Mouse (Mus musculus): Measurements from ENCODE around the gene Gm5155. TPM values are rescaled to one million over a fixed set of nuclear protein-coding genes. Genes with fewer than 3 reads are reported as not detected.
"Not testable (repeated sequence)": the region's sequence is repeated elsewhere in the genome, so short reads cannot be mapped to it uniquely, and the experiment has no call there.

The Gm5155 gene
- total RNA-seq (2014; fragmentation: Nextera tagmentation) (not detected in 2 replicates), total RNA-seq (2017) (0.05 and 0.12 TPM in 2 replicates), polyA plus RNA-seq (2012) (not detected in 2 replicates)

DNA sequence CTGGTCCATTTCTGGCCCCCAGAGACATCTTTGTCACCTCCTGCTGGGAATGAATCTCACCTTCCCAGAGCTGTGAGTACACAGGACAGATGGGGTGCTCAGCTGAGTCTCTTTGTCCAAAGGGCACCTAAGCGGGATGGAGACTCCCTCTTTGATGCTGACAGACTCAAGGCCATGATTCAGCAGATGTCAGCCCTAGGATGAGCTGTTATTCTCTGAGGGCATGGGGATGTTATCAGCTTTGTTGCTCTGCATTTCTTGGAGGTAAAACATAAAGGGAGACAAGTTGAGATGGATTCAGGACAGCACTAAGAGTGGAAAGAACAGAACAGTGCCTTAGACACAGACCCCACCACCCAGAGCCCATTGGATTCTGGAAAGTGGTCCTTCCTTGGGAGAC lies at the start of gene Gm5155:
TSS of gene Gm5155 (plus strand) at position 301 of the 400 bp plus-strand sequence.
- H3K36me3 ChIP-seq (replicated peaks): no peaks in the 10 kb centered on the region
- ATAC-seq (ENCODE audit: extremely low read depth, insufficient number of reproducible peaks, low FRiP score, poor library complexity, severe bottlenecking) (no peak), DNase-seq (ENCODE audit: low spot score) (no peak)
- H3K9me3 ChIP-seq (replicated peaks): no peaks in the 10 kb centered on the region
- H3K4me1 ChIP-seq (ENCODE audit: insufficient read depth, low read depth, low read length): no peaks in the 10 kb centered on the region
- H3K27me3 ChIP-seq (ENCODE audit: insufficient read depth, low read length): no peaks in the 10 kb centered on the region
- TF ChIP-seq TAL1 (conservative IDR thresholded peaks at IDR 0.05; ENCODE audit: low read depth, low read length) (no peak), CTCF (IDR thresholded peaks at IDR 0.05; ENCODE audit: low read depth, low read length) (no peak), POLR2AphosphoS5 (IDR thresholded peaks at IDR 0.05; ENCODE audit: insufficient replicate concordance, low read depth, low read length) (no peak), GATA2 (IDR thresholded peaks at IDR 0.05; ENCODE audit: borderline replicate concordance, low read depth, low read length) (no peak)
- no peak within 1 kb of the TSS for H3K4me3 ChIP-seq (ENCODE audit: low read depth, low read length)

DNA sequence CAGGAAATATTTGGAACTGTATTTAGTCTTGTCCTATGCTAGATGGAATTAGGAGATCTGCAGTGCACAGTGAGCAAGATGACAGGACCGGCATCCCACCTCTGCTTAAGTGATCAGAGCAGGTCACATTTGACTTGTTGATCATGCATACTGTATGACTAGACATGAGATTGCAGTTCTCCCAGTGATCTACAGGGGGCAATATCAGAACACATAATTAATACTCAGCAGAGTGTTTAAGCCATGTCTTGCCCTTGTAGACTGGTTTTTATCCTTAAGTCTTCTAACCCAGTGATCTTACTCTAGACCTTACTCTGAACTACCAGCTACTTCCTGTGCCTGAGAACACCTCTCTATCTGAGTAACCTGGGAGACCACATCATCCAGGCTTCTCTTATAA lies 791 bp upstream of the Gm5155 start:
- no peak for ATAC-seq (ENCODE audit: extremely low read depth, insufficient number of reproducible peaks, low FRiP score, poor library complexity, severe bottlenecking)
- no peaks in the 10 kb centered on the region for H3K9me3 ChIP-seq (replicated peaks)
- no peak for DNase-seq (ENCODE audit: low spot score)
- H3K27me3 ChIP-seq (ENCODE audit: insufficient read depth, low read length): no peaks in the 10 kb centered on the region
- no peak overlapping the region for H3K4me3 ChIP-seq (ENCODE audit: low read depth, low read length)
- H3K36me3 ChIP-seq (replicated peaks): no peaks in the 10 kb centered on the region
- TF ChIP-seq GATA2 (IDR thresholded peaks at IDR 0.05; ENCODE audit: borderline replicate concordance, low read depth, low read length) (no peak), GATA1 (IDR thresholded peaks at IDR 0.05; ENCODE audit: borderline replicate concordance, low read length) (no peak), CTCF (IDR thresholded peaks at IDR 0.05; ENCODE audit: low read depth, low read length) (no peak), POLR2AphosphoS5 (IDR thresholded peaks at IDR 0.05; ENCODE audit: insufficient replicate concordance, low read depth, low read length) (no peak), TAL1 (conservative IDR thresholded peaks at IDR 0.05; ENCODE audit: low read depth, low read length) (no peak)
- H3K4me1 ChIP-seq (ENCODE audit: insufficient read depth, low read depth, low read length): no peaks in the 10 kb centered on the region

DNA sequence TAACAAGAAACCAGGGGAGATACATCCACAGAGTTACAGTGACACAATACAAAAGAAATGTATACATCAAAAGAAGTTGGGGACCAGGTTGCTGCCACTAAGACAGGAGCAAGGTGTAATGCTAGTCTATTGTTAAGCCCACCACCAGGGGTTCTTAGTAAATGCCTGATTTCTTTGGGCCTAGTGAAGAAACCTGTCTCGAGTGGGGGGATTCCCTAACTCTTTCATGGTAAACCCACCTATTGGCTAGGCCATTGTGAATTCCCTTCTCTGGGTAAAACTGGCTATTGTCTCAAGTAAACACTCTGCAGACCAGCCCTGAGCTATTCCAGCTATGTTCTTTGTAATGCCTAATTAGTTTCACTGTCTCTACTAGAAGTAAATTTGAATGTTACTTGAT lies 23.8 kb downstream of the Gm5155 start:
- not testable (repeated sequence) for H3K9me3 ChIP-seq (replicated peaks); ATAC-seq (ENCODE audit: extremely low read depth, insufficient number of reproducible peaks, low FRiP score, poor library complexity, severe bottlenecking); DNase-seq (ENCODE audit: low spot score); H3K4me3 ChIP-seq (ENCODE audit: low read depth, low read length); H3K4me1 ChIP-seq (ENCODE audit: insufficient read depth, low read depth, low read length); H3K36me3 ChIP-seq (replicated peaks); H3K27me3 ChIP-seq (ENCODE audit: insufficient read depth, low read length)

DNA sequence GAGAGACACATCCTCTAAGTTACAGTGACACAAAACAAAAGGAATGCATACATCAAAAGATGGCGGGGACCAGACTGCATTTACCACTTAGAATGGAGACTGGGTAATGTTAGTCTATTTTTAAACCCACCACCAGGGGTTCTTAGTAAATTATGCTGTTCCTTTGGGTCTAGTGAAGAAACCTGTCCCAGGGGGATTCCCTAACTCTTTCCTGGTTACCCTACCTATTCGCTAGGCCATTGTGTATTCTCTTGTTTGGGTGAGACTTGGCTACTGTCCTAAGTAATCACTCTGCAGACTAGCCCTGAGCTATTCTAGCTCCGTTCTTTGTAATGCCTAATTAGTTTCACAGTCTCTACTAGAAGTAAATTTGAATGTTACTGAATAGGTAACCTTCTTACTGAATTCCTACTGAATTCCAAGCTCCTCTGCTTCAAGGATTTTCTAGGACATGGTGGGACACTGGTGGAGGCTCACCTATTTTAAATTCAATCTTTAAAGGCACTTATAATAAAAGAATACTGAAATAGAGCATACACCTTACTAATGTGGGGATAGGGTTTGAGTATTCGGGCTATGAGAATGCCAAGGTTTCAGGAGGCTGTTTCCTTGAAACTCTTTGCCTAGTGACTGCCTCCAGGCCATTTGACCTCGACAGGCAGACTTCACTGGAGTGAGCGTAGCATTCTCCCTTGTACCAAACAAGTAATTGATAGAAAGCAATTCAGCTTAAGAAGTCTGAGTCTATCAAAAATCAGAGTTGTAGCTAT lies 31.8 kb downstream of the Gm5155 start:
- no peak for ATAC-seq (ENCODE audit: extremely low read depth, insufficient number of reproducible peaks, low FRiP score, poor library complexity, severe bottlenecking)
- TF ChIP-seq GATA1 (IDR thresholded peaks at IDR 0.05; ENCODE audit: borderline replicate concordance, low read length) (no peak), GATA2 (IDR thresholded peaks at IDR 0.05; ENCODE audit: borderline replicate concordance, low read depth, low read length) (no peak), CTCF (IDR thresholded peaks at IDR 0.05; ENCODE audit: low read depth, low read length) (no peak), TAL1 (conservative IDR thresholded peaks at IDR 0.05; ENCODE audit: low read depth, low read length) (no peak), POLR2AphosphoS5 (IDR thresholded peaks at IDR 0.05; ENCODE audit: insufficient replicate concordance, low read depth, low read length) (no peak)

More for the DNA sequence above, 31.8 kb downstream of the Gm5155 start:
- Histone ChIP-seq H3K27me3 (ENCODE audit: insufficient read depth, low read length) (no peaks in the 10 kb centered on the region), H3K36me3 (replicated peaks) (no peaks in the 10 kb centered on the region), H3K9me3 (replicated peaks) (no peaks in the 10 kb centered on the region), H3K4me3 (ENCODE audit: low read depth, low read length) (no peak overlapping the region), H3K4me1 (ENCODE audit: insufficient read depth, low read depth, low read length) (no peaks in the 10 kb centered on the region)
- DNase-seq (ENCODE audit: low spot score): no peak

Other genes with a start within 250 kb of the Gm5155 start
- gene Ceacam5, start 158.5 kb upstream of the Gm5155 start, total RNA-seq (2014; fragmentation: Nextera tagmentation): not detected in 2 replicates
- 0.06 TPM in 1 of 2 replicates, not detected in the other for gene Ceacam5, start 158.5 kb upstream of the Gm5155 start, total RNA-seq (2017)
- not detected in 2 replicates for gene Ceacam5, start 158.5 kb upstream of the Gm5155 start, polyA plus RNA-seq (2012)
- gene Ceacam14, start 59.1 kb upstream of the Gm5155 start, total RNA-seq (2014; fragmentation: Nextera tagmentation): not detected in 2 replicates
- not detected in 2 replicates for gene Ceacam14, start 59.1 kb upstream of the Gm5155 start, total RNA-seq (2017)
- not detected in 2 replicates for gene Ceacam14, start 59.1 kb upstream of the Gm5155 start, polyA plus RNA-seq (2012)
- not detected in 2 replicates for gene Ceacam11, start 100.4 kb downstream of the Gm5155 start, total RNA-seq (2014; fragmentation: Nextera tagmentation)
- gene Ceacam11, start 100.4 kb downstream of the Gm5155 start, total RNA-seq (2017): not detected in 2 replicates
- gene Ceacam11, start 100.4 kb downstream of the Gm5155 start, polyA plus RNA-seq (2012): not detected in 2 replicates
- gene Ceacam13, start 138.1 kb downstream of the Gm5155 start, total RNA-seq (2014; fragmentation: Nextera tagmentation): not detected in 2 replicates
- not detected in 2 replicates for gene Ceacam13, start 138.1 kb downstream of the Gm5155 start, total RNA-seq (2017)
- gene Ceacam13, start 138.1 kb downstream of the Gm5155 start, polyA plus RNA-seq (2012): not detected in 2 replicates
- gene Ceacam12, start 194.2 kb downstream of the Gm5155 start, total RNA-seq (2014; fragmentation: Nextera tagmentation): not detected in 2 replicates
- 0.16 TPM in 1 of 2 replicates, not detected in the other for gene Ceacam12, start 194.2 kb downstream of the Gm5155 start, total RNA-seq (2017)
- gene Ceacam12, start 194.2 kb downstream of the Gm5155 start, polyA plus RNA-seq (2012): not detected in 2 replicates